In genomic region chr5:29195231-29195569, GRCm38 (mm10) we compare ENCODE assay signal across 8 mouse cellular contexts. TPM values are rescaled to one million over a fixed set of nuclear protein-coding genes. Genes with fewer than 3 reads are reported as not detected.
DNase-seq lines count a peak whose midpoint lies in the region; ATAC-seq and TF ChIP-seq lines count a peak whose summit lies in the region.

No protein-coding gene starts in this region.

- whole genome bisulfite sequencing in heart, embryonic 10.5 days = 6% methylated on average over 9 of the region's 9 CpGs
- WGBS in thymus, adult 2 months = 34% methylated on average over 9 of the region's 9 CpGs
- WGBS in liver, embryonic 13.5 days (ENCODE audit: insufficient replicate concordance) = 13% methylated on average over 9 of the region's 9 CpGs

- no peaks in the 10 kb centered on the region for H3K9me3 ChIP-seq in heart, embryonic 10.5 days
- H3K9me3 ChIP-seq in liver, embryonic 13.5 days (replicated peaks) = no peaks in the 10 kb centered on the region

- ATAC-seq in liver, embryonic 13.5 days (ENCODE audit: low read depth) = peak; percentile 35; the same call in 1 of the 2 replicates

- peak overlapping the region; percentile 76 for H3K4me2 ChIP-seq in liver, embryonic 13.5 days

- TF ChIP-seq CTCF in thymus, adult 2 months (IDR thresholded peaks at IDR 0.05; ENCODE audit: borderline replicate concordance, control insufficient read depth, extremely low read depth, insufficient read depth, low read length, poor library complexity) = no peak

- H3K36me3 ChIP-seq in heart, embryonic 10.5 days = no peaks in the 10 kb centered on the region
- H3K36me3 ChIP-seq in thymus, adult 2 months (ENCODE audit: control insufficient read depth, insufficient read depth, low read length) = no peaks in the 10 kb centered on the region
- H3K36me3 ChIP-seq in liver, embryonic 13.5 days = no peaks in the 10 kb centered on the region

- peak overlapping the region; percentile 36 for H3K9ac ChIP-seq in liver, embryonic 13.5 days

- H3K4me3 ChIP-seq in heart, embryonic 10.5 days = peak overlapping the region; percentile 71
- peak overlapping the region; percentile 41 for H3K4me3 ChIP-seq in thymus, adult 2 months (ENCODE audit: control insufficient read depth, insufficient read depth, low read length)
- peak overlapping the region; percentile 59 for H3K4me3 ChIP-seq in liver, embryonic 13.5 days (replicated peaks)

- peak overlapping the region; percentile 93 for H3K27ac ChIP-seq in heart, embryonic 10.5 days
- no peak overlapping the region for H3K27ac ChIP-seq in thymus, adult 2 months (ENCODE audit: control insufficient read depth, insufficient read depth, low read length)
- no peak overlapping the region for H3K27ac ChIP-seq in liver, embryonic 13.5 days

- H3K27me3 ChIP-seq in heart, embryonic 10.5 days (ENCODE audit: insufficient read depth, poor library complexity, severe bottlenecking) = no peaks in the 10 kb centered on the region
- no peaks in the 10 kb centered on the region; the same call in 1 of the 2 replicates for H3K27me3 ChIP-seq in thymus, adult 2 months (ENCODE audit: control insufficient read depth, insufficient read depth, low read length)
- H3K27me3 ChIP-seq in liver, embryonic 13.5 days = peaks cover 22% of the 10 kb centered on the region

- no peak for DNase-seq in heart, embryonic 10.5 days (ENCODE audit: low spot score)
- no peak for DNase-seq in heart, postnatal 4 days
- no peak for DNase-seq in thymus, adult 2 months
- DNase-seq in thymus, adult 18-20 months = no peak
- DNase-seq in liver, embryonic 13.5 days = no peak
- no peak for DNase-seq in yolk sac, embryonic 10.5 days (ENCODE audit: low spot score)
- no peak for DNase-seq in layer of hippocampus, postnatal 10 days (ENCODE audit: low spot score in 2 of 2)
- no peak for DNase-seq in testis, postnatal 10 days (ENCODE audit: low spot score)

- H3K4me1 ChIP-seq in heart, embryonic 10.5 days = no peaks in the 10 kb centered on the region; the same call in 1 of the 2 replicates
- H3K4me1 ChIP-seq in thymus, adult 2 months (replicated peaks; ENCODE audit: control insufficient read depth, insufficient read depth, low read length) = 0 out of 2 replicates have a peak, but pooled peaks cover 2% of the 10 kb centered on the region
- H3K4me1 ChIP-seq in liver, embryonic 13.5 days (replicated peaks) = 0 out of 2 replicates have a peak, but pooled peaks cover 9% of the 10 kb centered on the region

- no peak for TF ChIP-seq POLR2A in thymus, adult 2 months (IDR thresholded peaks at IDR 0.05; ENCODE audit: control insufficient read depth, extremely low read depth, insufficient read depth, low read length, poor library complexity)

RNA-seq across cellular contexts. Expression of gene Rnf32, which starts 0.6 kb away (rescaled TPM):
- polyA plus RNA-seq in heart, embryonic 10.5 days (2016; fragmentation: Nextera tagmentation; extraction: Ambion mirVana) = 2.2 and 3.1 TPM in 2 replicates
- under 1 TPM; 0.91 to 0.95 TPM for total RNA-seq in heart, postnatal 4 days (2021)
- polyA plus RNA-seq in thymus, adult 2 months (2012; rRNA removed) = 0.37 and 0.55 TPM in 2 replicates
- polyA plus RNA-seq in liver, embryonic 13.5 days (2015; fragmentation: Nextera tagmentation; extraction: Ambion mirVana) = 0.23 and 0.29 TPM in 2 replicates
- total RNA-seq in layer of hippocampus, postnatal 10 days (2021) = 10 to 100 TPM; 17.6 to 20.9 TPM
